Mouse (Mus musculus) C2C12 (cell line): ENCODE data around the gene Ctsa. TPM values are rescaled to one million over a fixed set of nuclear protein-coding genes. Genes with fewer than 3 reads are reported as not detected.

ENCODE experiments used
- H3K27me3 ChIP-seq: one replicate; pipeline ENCODE4 v1.6.1; 2011; ENCODE audit not compliant: control insufficient read depth, insufficient read depth, insufficient read length
- H3K36me3 ChIP-seq: one replicate; pipeline ENCODE4 v1.6.1; 2011; ENCODE audit not compliant: control insufficient read depth, insufficient read depth
- H3K4me3 ChIP-seq: one replicate; pipeline ENCODE4 v1.5.1; 2011; ENCODE audit warnings: mild to moderate bottlenecking, control low read depth; ENCODE audit not compliant: poor library complexity, insufficient read depth, severe bottlenecking
- H3K79me2 ChIP-seq: one replicate; pipeline ENCODE4 v1.6.1; 2011; ENCODE audit not compliant: control insufficient read depth, insufficient read depth
- H3K79me3 ChIP-seq: one replicate; pipeline ENCODE4 v1.6.1; 2011; ENCODE audit warnings: low read depth, control low read depth
- H3ac ChIP-seq: one replicate; pipeline ENCODE3; 2011; ENCODE audit warnings: low read depth; ENCODE audit not compliant: control insufficient read depth, insufficient read length
- CEBPB ChIP-seq: IDR thresholded peaks from one replicate; pipeline ENCODE4 v1.6.1; 2011; ENCODE audit warnings: low read depth, mild to moderate bottlenecking, control low read depth, moderate library complexity
- CTCF ChIP-seq: IDR thresholded peaks from one replicate; pipeline ENCODE4 v1.5.1; 2011; ENCODE audit not compliant: control insufficient read depth, insufficient read depth, insufficient read length
- FOSL1 ChIP-seq: IDR thresholded peaks from one replicate; pipeline ENCODE4 v1.8.0; 2011; ENCODE audit warnings: mild to moderate bottlenecking, low read length; ENCODE audit not compliant: poor library complexity, insufficient read depth, severe bottlenecking
- MAX ChIP-seq: IDR thresholded peaks from one replicate; pipeline ENCODE4 v1.6.1; 2011; ENCODE audit warnings: mild to moderate bottlenecking, control low read depth
- MYOD1 ChIP-seq: IDR thresholded peaks from one replicate; pipeline ENCODE4 v1.6.1; 2011; ENCODE audit warnings: low read depth; ENCODE audit not compliant: control insufficient read depth, insufficient read length
- MYOG ChIP-seq: IDR thresholded peaks from one replicate; pipeline ENCODE4 v1.6.1; 2011; ENCODE audit not compliant: control insufficient read depth, insufficient read length; ENCODE audit errors: extremely low read depth
- USF1 ChIP-seq: IDR thresholded peaks from one replicate; pipeline ENCODE4 v1.6.1; 2011; ENCODE audit warnings: low read depth, mild to moderate bottlenecking, control low read depth, moderate library complexity
- polyA plus RNA-seq: library from polyadenylated mRNA; unstranded; fragments of >200 nt; fragmentation: generic; extraction: Trizol; gene quantifications from one replicate; pipeline ENCODE4 v1.2.1, GENCODE M21; 2012; ENCODE audit warnings: missing spikeins

Gene Ctsa
- polyA plus RNA-seq, 1 experiment, result 160 TPM

DNA sequence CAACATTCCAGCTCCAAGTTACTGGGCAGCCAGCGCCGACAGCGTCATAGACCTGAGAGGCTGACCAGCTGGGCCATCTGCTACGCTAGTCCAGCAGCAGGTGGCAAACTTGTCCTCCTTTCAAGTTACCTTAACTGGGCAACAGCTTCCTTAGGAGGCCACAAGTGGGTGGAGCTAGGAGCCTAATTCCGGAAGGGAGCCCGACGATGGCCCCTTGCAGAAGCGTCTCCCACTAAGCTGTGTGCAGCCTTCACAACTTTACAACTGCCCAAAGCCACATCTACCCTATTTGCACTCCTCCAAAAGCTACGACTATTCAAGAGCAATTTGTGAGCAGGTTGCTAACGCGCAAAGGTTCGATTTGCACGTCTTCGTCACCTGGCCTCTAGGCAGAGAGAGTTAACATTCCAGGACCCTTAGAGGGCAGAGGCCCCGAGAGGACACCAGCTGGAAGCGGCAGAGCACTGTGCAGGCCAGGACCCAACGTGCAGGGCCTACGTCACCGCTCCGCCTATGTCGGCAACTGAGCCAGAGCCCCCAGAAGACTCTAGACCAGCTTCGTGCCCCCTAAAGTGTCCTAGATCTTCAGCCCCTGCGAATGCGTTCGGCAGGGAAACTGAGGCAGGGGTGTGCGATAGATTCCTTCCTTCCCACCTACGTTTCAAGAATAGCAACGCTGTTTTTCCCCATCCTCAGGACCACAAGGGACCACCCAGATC lies 46.0 kb downstream of the Ctsa start:
- no peaks in the 10 kb centered on the region for H3K27me3 ChIP-seq
- H3K4me3 ChIP-seq, result peak overlapping the region; percentile 97
- peaks cover 16% of the 10 kb centered on the region for H3K36me3 ChIP-seq
- peaks cover 48% of the 10 kb centered on the region for H3K79me2 ChIP-seq
- peak overlapping the region; percentile 81 for H3ac ChIP-seq
- no peak for TF ChIP-seq MAX
- TF ChIP-seq USF1, result no peak
- TF ChIP-seq MYOD1, result no peak
- no peak for TF ChIP-seq CTCF
- no peak for TF ChIP-seq FOSL1
- TF ChIP-seq MYOG, result no peak
- TF ChIP-seq CEBPB, result no peak
- H3K79me3 ChIP-seq, result peaks cover 35% of the 10 kb centered on the region

DNA sequence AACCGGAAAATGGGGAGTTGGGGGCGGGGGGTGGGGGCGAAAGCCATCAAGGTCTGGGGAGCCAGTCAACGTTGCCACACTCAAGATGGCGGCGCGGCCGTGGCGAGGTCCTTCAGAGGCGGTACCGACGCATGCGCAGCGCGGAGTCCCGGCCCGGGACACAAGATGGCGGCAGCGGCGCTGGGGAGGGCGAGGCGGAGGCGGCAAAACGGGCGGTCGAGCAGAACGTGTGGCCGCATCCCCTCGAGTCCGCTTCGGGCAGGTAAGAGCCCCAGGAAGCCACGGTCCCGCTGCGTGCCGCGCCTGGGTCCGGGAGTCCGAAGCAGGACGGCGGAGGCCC lies 46.5 kb downstream of the Ctsa start, which contains the start of gene Pcif1:
Gene Pcif1 (plus strand): TSS at position 77 of the 340 bp plus-strand sequence.
- H3K27me3 ChIP-seq, result no peaks in the 10 kb centered on the region
- H3K79me2 ChIP-seq, result peaks cover 48% of the 10 kb centered on the region
- H3K4me3 ChIP-seq, result peak within 1 kb of the TSS; percentile 97
- H3K36me3 ChIP-seq, result peaks cover 19% of the 10 kb centered on the region
- TF ChIP-seq MAX (peak; percentile 48), MYOD1 (no peak)
- peaks cover 35% of the 10 kb centered on the region for H3K79me3 ChIP-seq
- peak within 1 kb of the TSS; percentile 98 for H3ac ChIP-seq

DNA sequence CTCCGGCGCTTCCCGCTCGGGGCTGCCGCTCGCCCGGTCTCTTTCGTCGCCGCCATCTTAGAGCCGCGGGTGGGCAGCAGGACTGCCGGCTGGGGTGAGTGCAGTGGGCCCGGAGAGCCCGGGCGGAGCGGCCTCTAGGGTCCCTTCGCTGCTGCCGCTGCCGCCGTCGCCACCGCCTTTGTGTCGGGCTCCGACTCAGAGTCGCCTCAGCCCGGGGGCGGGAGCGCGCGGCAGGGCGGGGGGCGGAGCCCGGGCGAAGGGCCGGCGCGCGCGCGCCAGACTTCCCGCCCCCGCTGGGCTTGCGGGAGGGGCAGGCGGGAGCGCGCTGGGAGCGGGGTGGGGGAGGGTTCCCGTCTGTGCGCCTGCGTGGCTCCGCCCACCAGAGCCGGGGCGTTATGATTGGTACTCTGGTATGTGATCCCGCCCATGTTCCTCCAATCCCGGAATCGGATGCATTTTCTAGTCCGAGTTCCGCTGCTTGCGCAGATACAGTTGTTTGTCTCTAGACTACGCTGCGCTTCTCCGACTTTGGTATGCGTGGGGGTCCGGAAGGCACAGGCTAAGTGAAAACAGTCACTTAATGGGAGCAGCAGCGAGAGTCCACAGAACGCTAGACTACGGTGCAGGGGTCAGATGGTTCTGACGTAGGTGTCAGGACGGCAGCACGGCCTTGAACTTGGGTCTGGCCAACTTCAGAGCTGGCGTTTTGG lies 47.0 kb downstream of the Ctsa start:
- no peaks in the 10 kb centered on the region for H3K27me3 ChIP-seq
- H3K79me2 ChIP-seq, result peaks cover 48% of the 10 kb centered on the region
- no peak for TF ChIP-seq MYOG
- peak; percentile 32 for TF ChIP-seq MAX

DNA sequence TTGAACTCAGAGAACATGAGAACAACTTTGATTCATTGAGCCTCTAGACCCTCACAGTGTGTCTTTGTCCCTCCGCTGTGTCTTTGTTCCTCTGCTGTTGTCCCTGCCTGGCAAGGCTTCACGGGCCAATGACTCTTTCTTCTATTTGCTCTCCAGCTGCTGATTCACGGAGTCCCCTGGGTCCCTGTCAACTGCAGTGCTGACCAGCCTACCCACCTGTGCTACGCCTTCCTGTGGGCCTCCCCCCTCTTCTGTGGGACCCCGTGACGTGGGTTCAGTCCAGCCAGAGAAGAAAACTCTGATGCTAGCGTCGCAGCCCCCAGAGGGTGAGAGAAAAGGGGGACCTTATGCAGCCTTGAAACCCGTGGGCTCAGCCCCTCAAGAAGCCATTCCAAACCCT lies 49.9 kb downstream of the Ctsa start:
- no peaks in the 10 kb centered on the region for H3K27me3 ChIP-seq
- peaks cover 35% of the 10 kb centered on the region for H3K79me3 ChIP-seq
- H3K36me3 ChIP-seq, result peaks cover 46% of the 10 kb centered on the region
- peaks cover 48% of the 10 kb centered on the region for H3K79me2 ChIP-seq
- H3ac ChIP-seq, result no peak overlapping the region
- H3K4me3 ChIP-seq, result no peak overlapping the region
- TF ChIP-seq MYOG (no peak), FOSL1 (no peak), CEBPB (no peak), MYOD1 (no peak), MAX (no peak), CTCF (no peak), USF1 (no peak)

More for the DNA sequence above, 47.0 kb downstream of the Ctsa start:
- Histone ChIP-seq H3K36me3 (peaks cover 19% of the 10 kb centered on the region), H3K4me3 (peak overlapping the region; percentile 97), H3ac (peak overlapping the region; percentile 98), H3K79me3 (peaks cover 35% of the 10 kb centered on the region)

DNA sequence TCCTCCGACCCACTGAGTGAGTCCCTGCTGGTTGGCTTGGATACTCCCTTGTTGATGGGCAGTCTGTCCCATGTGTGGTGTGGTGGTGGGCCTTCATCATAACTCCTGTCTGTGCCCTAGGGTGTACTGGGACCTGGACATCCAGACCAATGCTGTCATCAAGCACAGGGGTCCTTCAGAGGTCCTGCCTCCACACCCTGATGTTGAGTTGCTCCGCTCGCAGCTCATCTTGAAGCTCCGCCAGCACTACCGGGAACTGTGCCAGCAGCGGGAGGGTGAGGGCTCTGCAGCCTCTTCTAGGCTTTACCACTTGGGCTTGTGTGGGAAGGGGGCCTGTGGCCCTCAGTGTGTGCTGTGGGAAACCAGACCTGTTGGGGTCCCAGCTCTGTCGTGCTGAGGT lies 53.1 kb downstream of the Ctsa start:
- peaks cover 22% of the 10 kb centered on the region for H3K79me2 ChIP-seq
- H3K27me3 ChIP-seq, result no peaks in the 10 kb centered on the region
- no peak for TF ChIP-seq MYOD1
- peaks cover 76% of the 10 kb centered on the region for H3K36me3 ChIP-seq
- H3K4me3 ChIP-seq, result no peak overlapping the region
- H3ac ChIP-seq, result no peak overlapping the region
- H3K79me3 ChIP-seq, result peaks cover 16% of the 10 kb centered on the region

GRCm38 (mm10) chr2:164886617-164887016 lies 53.9 kb downstream of the Ctsa start:
- Histone ChIP-seq H3K79me2 (peaks cover 14% of the 10 kb centered on the region), H3K36me3 (peaks cover 81% of the 10 kb centered on the region), H3K4me3 (no peak overlapping the region), H3K27me3 (no peaks in the 10 kb centered on the region), H3ac (no peak overlapping the region), H3K79me3 (peaks cover 8% of the 10 kb centered on the region)
- TF ChIP-seq USF1 (no peak), MAX (no peak), MYOG (no peak), FOSL1 (no peak), CEBPB (no peak), CTCF (no peak), MYOD1 (no peak)
